Mouse (Mus musculus) liver, postnatal 0 days (tissue): ENCODE measurements around the gene Stx4a.

ENCODE experiments used
- CTCF ChIP-seq: sonication (generic); IDR thresholded peaks from 2 replicates; pipeline ENCODE4 v1.5.1; 2016; ENCODE audit warnings: antibody characterized with exemption, low read depth
- EP300 ChIP-seq: IDR thresholded peaks from 2 replicates; pipeline ENCODE4 v1.6.1; 2016; ENCODE audit warnings: antibody characterized with exemption, low read depth, mild to moderate bottlenecking

GRCm38 (mm10) chr7:127876041-127876466, 52.0 kb downstream of the Stx4a start, which contains the start of gene Zfp646:
- no peak for TF ChIP-seq EP300
- no peak for TF ChIP-seq CTCF
